Mouse (Mus musculus): ENCODE measurements around the gene Aqp3. TPM values are rescaled to one million over a fixed set of nuclear protein-coding genes. Genes with fewer than 3 reads are reported as not detected.
"Not testable (repeated sequence)": the region's sequence is repeated elsewhere in the genome, so short reads cannot be mapped to it uniquely, and the experiment has no call there.

The Aqp3 gene
- polyA plus RNA-seq, 1 experiment = not detected

GRCm38 (mm10) chr4:41091391-41091790 lies 6.6 kb downstream of the Aqp3 start:
- no peak for TF ChIP-seq POLR2A (IDR thresholded peaks at IDR 0.05; ENCODE audit: low read depth, low read length)
- no peak for TF ChIP-seq CTCF (IDR thresholded peaks at IDR 0.05; ENCODE audit: borderline replicate concordance, insufficient read depth, low read length)
- Histone ChIP-seq H3K4me1 (ENCODE audit: control insufficient read depth, insufficient read depth, low read length) (no peaks in the 10 kb centered on the region), H3K27ac (ENCODE audit: insufficient read depth, low read length) (no peak overlapping the region), H3K4me3 (ENCODE audit: insufficient read depth, low read length) (no peak overlapping the region)

- no peak for TF ChIP-seq CTCF (IDR thresholded peaks at IDR 0.05; ENCODE audit: borderline replicate concordance, insufficient read depth, low read length)
- TF ChIP-seq POLR2A (IDR thresholded peaks at IDR 0.05; ENCODE audit: low read depth, low read length) = no peak
- Histone ChIP-seq H3K27ac (ENCODE audit: insufficient read depth, low read length) (no peak overlapping the region), H3K4me3 (ENCODE audit: insufficient read depth, low read length) (no peak overlapping the region), H3K4me1 (ENCODE audit: control insufficient read depth, insufficient read depth, low read length) (no peaks in the 10 kb centered on the region)
Measured at GRCm38 (mm10) chr4:41089705-41090104, 8.3 kb downstream of the Aqp3 start.

GRCm38 (mm10) chr4:41089189-41089588 lies 8.8 kb downstream of the Aqp3 start:
- no peak for TF ChIP-seq CTCF (IDR thresholded peaks at IDR 0.05; ENCODE audit: borderline replicate concordance, insufficient read depth, low read length)
- no peak for TF ChIP-seq POLR2A (IDR thresholded peaks at IDR 0.05; ENCODE audit: low read depth, low read length)
- no peaks in the 10 kb centered on the region for H3K4me1 ChIP-seq (ENCODE audit: control insufficient read depth, insufficient read depth, low read length)
- no peak overlapping the region for H3K27ac ChIP-seq (ENCODE audit: insufficient read depth, low read length)
- H3K4me3 ChIP-seq (ENCODE audit: insufficient read depth, low read length) = no peak overlapping the region

GRCm38 (mm10) chr4:41087459-41088298 lies 10.3 kb downstream of the Aqp3 start:
- Histone ChIP-seq H3K27ac (ENCODE audit: insufficient read depth, low read length) (no peak overlapping the region), H3K4me1 (ENCODE audit: control insufficient read depth, insufficient read depth, low read length) (no peaks in the 10 kb centered on the region), H3K4me3 (ENCODE audit: insufficient read depth, low read length) (no peak overlapping the region)
- no peak for TF ChIP-seq CTCF (IDR thresholded peaks at IDR 0.05; ENCODE audit: borderline replicate concordance, insufficient read depth, low read length)
- no peak for TF ChIP-seq POLR2A (IDR thresholded peaks at IDR 0.05; ENCODE audit: low read depth, low read length)

GRCm38 (mm10) chr4:41086947-41087346 lies 11.0 kb downstream of the Aqp3 start:
- TF ChIP-seq POLR2A (IDR thresholded peaks at IDR 0.05; ENCODE audit: low read depth, low read length) (no peak), CTCF (IDR thresholded peaks at IDR 0.05; ENCODE audit: borderline replicate concordance, insufficient read depth, low read length) (no peak)
- Histone ChIP-seq H3K4me3 (ENCODE audit: insufficient read depth, low read length) (no peak overlapping the region), H3K4me1 (ENCODE audit: control insufficient read depth, insufficient read depth, low read length) (no peaks in the 10 kb centered on the region), H3K27ac (ENCODE audit: insufficient read depth, low read length) (no peak overlapping the region)

- Histone ChIP-seq H3K4me1 (ENCODE audit: control insufficient read depth, insufficient read depth, low read length) (no peaks in the 10 kb centered on the region), H3K27ac (ENCODE audit: insufficient read depth, low read length) (no peak overlapping the region), H3K4me3 (ENCODE audit: insufficient read depth, low read length) (no peak overlapping the region)
- TF ChIP-seq CTCF (IDR thresholded peaks at IDR 0.05; ENCODE audit: borderline replicate concordance, insufficient read depth, low read length) (no peak), POLR2A (IDR thresholded peaks at IDR 0.05; ENCODE audit: low read depth, low read length) (no peak)
Measured at GRCm38 (mm10) chr4:41084819-41085218, 13.2 kb downstream of the Aqp3 start.

GRCm38 (mm10) chr4:41082803-41083202 lies 15.2 kb downstream of the Aqp3 start:
- not testable (repeated sequence) for H3K27ac ChIP-seq (ENCODE audit: insufficient read depth, low read length); H3K4me3 ChIP-seq (ENCODE audit: insufficient read depth, low read length); H3K4me1 ChIP-seq (ENCODE audit: control insufficient read depth, insufficient read depth, low read length)

GRCm38 (mm10) chr4:41081733-41082132 lies 16.2 kb downstream of the Aqp3 start:
- H3K4me3 ChIP-seq (ENCODE audit: insufficient read depth, low read length) = no peak overlapping the region
- TF ChIP-seq CTCF (IDR thresholded peaks at IDR 0.05; ENCODE audit: borderline replicate concordance, insufficient read depth, low read length) = no peak
- H3K27ac ChIP-seq (ENCODE audit: insufficient read depth, low read length) = no peak overlapping the region
- H3K4me1 ChIP-seq (ENCODE audit: control insufficient read depth, insufficient read depth, low read length) = no peaks in the 10 kb centered on the region

GRCm38 (mm10) chr4:41078726-41079125 lies 19.3 kb downstream of the Aqp3 start:
- no peaks in the 10 kb centered on the region for H3K4me1 ChIP-seq (ENCODE audit: control insufficient read depth, insufficient read depth, low read length)
- no peak overlapping the region for H3K27ac ChIP-seq (ENCODE audit: insufficient read depth, low read length)
- no peak for TF ChIP-seq POLR2A (IDR thresholded peaks at IDR 0.05; ENCODE audit: low read depth, low read length)
- no peak for TF ChIP-seq CTCF (IDR thresholded peaks at IDR 0.05; ENCODE audit: borderline replicate concordance, insufficient read depth, low read length)
- H3K4me3 ChIP-seq (ENCODE audit: insufficient read depth, low read length) = no peak overlapping the region

GRCm38 (mm10) chr4:41074461-41074860 lies 23.5 kb downstream of the Aqp3 start:
- TF ChIP-seq POLR2A (IDR thresholded peaks at IDR 0.05; ENCODE audit: low read depth, low read length) = no peak
- no peak for TF ChIP-seq CTCF (IDR thresholded peaks at IDR 0.05; ENCODE audit: borderline replicate concordance, insufficient read depth, low read length)
- Histone ChIP-seq H3K4me1 (ENCODE audit: control insufficient read depth, insufficient read depth, low read length) (no peaks in the 10 kb centered on the region), H3K27ac (ENCODE audit: insufficient read depth, low read length) (no peak overlapping the region), H3K4me3 (ENCODE audit: insufficient read depth, low read length) (no peak overlapping the region)
